Mouse (Mus musculus) urinary bladder, postnatal 25 days (tissue): ENCODE results near the gene 4933427D14Rik.

ENCODE experiments used
- DNase-seq: peaks from one replicate; pipeline ENCODE4 v3.0.0; 2022; ENCODE audit warnings: low spot score

The 4933427D14Rik gene

DNA sequence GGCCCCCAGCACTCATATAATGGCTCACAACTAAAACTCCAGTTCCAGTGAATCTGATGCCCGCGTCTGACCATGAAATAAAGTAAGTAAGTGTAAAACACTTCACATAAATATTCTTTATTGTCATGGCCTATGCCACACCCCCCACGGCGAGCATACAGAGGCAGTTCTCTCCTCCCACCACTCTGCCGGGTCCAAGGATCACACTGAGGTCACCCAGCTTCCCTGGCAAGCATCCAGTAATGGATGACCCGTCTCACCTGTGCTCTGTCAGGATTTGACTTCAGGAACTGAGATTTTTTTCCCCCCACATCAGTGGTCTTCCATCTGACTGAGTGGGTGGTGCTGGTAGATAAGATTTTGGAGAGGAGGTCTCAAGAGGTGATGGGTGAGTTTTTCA, 67.1 kb downstream of the 4933427D14Rik start:
- DNase-seq, result no peak

DNA sequence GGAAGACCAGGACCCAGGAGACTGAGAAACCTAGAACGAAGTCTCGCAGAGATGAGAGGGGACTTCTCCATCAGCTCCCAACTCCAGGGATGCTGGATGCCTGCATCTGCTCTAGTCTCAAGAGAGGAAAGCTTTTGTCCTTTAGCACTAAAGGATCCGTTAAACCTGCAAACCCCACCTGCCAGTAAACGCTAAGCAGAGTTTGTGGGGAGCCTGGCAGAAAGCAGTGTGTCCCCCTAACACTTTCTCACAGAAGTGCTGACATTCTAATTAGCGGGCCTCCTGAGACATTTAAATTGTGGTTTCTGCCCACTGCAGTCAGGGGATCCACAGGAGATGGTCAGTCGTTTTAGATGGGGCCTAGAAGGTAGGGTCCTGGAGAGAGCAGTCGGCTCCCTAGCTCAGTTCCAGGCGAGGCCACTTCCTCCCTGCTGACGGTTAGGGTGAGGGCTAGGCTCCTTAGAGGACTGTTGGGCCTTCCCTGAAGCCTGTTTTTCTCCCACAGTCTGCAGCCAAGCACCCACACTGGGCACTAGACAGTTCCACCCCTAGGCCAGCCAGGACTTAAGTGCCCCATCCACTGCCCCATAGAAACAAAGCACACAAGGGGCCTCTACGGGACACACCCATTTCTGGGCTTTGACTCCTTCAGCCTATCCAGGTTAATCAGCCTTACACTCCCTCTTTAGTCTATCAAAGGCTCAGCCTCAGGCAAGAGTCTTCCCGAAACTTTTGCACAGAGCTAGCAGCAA, 70.9 kb downstream of the 4933427D14Rik start:
- no peak for DNase-seq

DNA sequence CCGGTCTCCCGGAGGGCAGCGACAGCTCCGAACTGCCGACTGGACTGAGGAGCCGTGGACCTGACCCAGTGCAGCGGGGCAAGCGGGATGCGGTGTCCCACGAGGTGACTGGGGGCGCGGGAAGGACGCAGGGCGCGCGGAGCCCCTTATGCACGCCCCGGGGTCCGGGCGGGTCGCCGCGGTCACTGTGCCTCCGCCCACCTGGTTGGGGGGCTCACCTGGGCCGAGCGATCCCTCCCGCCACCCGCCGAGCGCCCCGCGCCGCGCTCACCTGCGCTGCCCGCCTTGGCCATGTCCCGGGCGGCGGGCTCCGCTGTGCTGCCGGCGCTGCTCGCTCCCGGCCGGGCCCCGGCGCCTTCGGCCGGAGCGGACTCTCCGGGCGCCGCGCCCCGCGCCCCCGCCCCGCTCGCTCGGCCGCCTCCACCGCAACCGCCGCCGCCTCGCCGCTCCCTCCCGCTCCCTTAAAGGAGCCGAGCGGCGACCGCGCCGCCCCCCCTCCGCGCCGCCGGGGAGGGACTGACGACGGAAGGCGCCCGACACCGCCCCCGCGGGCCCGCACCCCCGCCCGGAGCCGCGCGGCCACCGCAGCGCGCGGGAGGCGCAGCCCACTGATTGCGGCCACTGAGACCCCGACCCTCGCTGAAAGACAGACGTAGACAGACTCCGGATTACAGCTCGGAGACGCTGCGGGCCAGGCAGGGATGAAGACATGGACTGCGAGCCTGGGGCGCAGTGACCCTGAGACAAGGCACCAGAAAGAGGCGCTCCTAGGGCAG, 71.7 kb downstream of the 4933427D14Rik start, which contains the start of gene Pitpnm3:
Pitpnm3 (minus strand) TSS at position 396 of the 776 bp plus-strand sequence.
- peak; percentile 33 for DNase-seq

DNA sequence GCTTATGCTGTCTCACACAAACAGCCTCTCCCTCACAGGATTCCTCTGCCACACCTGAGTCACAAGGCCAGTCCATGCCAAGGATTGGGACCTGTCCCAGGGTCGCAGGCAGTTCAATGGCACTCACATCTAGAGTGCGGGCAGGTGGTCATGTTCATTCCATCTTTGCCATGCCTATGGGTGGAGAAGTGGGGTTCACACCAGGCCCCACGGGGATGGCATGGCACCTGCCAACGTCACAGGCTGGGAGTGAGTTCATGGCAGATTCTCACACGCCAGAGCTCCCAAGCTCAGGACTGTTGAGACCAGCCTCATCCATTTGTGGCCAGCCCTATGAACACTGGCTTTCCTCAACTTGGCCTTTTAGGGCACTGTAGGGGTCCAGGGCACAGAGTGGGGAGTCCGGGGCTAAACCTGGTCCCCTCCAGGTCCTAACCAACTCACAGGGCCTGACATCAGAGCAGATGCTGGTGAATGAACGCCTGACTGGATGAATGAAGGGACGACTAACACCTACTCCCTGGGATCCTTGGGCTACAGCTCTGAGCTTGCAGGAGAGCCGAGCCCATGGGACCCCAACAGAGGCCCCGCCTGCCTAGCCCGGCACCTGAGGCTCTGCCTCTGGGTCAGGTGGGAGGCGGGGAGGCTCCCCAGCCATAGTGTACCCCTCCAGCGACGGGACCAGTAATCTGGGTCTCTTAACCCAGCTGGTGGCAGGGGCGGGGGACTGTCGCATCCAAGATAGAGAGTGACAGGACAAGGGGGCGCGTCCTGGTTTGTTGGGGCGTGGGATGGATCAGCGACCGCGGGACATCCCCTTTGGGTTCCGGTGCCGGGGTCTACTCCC, 72.5 kb downstream of the 4933427D14Rik start:
- DNase-seq, result no peak

DNA sequence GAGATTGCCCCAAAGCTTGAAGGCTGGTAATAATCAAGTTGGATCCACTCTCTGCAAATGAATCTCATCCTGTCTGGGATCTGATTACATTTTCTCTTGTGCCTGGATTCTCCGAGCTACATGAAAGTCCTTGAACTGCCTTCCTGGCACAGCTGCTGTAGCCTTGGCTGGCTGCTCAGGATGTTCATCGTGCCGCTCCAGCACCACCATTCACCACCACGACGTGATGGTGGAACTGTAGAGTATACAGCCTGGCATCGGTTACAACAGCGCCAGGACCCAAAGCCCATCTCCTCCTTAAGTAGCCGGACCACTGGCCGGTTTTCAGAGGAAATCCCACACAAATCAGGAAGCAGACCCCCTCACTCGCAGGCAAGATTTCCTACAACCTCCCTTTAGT, 74.2 kb downstream of the 4933427D14Rik start:
- DNase-seq, result no peak

DNA sequence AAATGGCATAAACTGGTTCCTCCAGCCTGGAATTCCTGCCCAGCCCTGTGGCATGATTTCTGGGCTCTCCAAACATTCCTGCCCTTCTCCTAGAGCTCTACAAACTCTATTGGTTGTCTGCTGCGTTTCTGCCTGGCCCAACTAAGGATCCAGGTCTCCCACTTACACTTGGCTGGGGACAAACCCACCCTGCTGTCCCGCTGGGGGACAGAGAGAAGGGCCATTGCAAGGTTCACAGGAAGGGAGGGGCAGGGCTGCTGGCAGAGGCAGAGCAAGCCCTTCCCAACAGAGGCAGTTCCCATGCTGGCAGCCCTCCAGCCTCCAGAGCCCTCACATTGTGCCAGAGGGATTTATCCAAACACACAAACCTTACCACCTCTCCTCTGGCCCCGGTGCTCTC, 75.0 kb downstream of the 4933427D14Rik start:
- no peak for DNase-seq

DNA sequence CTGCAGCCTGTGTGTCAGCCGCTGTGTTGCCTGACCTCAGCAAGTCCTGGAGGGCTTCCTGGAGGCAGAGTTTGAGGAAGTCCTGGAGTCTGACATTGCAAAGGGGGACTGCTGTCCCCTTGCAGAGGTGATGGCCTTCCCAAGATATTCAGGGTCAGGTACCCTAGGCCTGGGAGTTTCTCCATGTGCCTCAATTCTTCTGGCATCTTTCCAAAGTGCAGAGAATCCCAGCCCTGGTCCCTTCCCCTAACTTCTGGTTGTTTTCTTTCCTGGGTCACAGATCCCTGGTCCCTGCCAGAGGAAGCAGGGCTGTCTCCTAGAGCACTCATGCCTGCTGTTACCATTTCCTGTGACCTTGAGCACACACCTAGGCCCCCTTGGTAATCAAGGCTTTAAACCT, 75.6 kb downstream of the 4933427D14Rik start:
- no peak for DNase-seq

DNA sequence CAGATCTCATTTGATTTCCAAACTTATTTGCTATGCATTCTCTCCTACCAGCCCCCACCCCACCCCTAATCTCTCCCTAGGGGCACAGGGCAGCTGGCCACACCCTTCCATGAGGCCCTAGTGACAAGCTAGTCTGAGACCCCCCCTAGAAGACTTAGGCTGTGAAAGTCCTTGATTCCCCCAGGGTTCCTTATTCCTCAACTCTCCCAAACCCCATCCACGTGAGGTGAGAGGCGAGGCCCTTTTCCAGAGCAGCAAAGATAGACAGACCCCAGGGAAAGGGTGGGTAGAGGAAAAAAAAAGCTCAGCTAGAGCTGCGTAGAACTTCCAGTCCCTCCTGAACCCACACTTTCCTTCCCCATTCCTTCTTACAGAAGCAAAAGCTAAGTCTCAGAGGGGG, 76.4 kb downstream of the 4933427D14Rik start:
- no peak for DNase-seq

DNA sequence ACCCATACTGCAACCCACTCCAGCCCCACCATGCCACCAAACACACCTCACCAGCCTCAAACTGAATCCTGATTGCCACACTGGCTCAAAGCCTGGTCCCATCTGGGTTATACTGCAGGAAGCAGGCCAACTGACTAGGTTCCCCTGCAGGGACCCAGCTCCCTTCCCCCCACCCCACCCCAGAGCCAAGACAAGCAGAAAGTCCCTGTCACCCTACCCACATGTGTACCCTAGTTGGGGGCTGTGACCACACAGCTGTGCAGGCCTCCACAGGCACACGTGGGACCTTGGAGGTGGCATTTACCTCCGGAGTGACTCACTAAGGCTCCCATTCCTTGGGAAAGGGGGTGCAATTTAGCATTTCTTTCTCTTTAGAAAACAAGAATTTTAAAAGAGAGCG, 76.8 kb downstream of the 4933427D14Rik start:
- DNase-seq, result no peak

DNA sequence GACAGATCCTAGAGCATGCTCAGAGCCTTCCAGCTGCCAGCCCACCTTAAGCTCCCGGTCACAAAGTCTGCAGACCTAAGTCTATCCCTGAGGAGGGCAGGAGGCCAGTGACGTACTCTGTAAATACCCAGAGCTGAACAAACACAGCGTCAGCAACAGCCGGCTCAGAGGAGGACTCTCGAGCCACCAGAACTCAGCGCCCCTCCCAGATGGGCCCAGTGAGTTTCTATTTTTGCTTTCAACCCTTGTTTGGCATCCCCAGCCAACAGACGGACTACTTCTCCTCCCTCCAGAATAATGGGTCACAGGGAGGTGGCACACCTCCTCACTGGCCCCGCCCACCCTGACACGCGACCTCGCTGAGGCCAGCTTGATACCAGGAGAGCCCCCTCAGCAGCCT, 77.2 kb downstream of the 4933427D14Rik start:
- no peak for DNase-seq

DNA sequence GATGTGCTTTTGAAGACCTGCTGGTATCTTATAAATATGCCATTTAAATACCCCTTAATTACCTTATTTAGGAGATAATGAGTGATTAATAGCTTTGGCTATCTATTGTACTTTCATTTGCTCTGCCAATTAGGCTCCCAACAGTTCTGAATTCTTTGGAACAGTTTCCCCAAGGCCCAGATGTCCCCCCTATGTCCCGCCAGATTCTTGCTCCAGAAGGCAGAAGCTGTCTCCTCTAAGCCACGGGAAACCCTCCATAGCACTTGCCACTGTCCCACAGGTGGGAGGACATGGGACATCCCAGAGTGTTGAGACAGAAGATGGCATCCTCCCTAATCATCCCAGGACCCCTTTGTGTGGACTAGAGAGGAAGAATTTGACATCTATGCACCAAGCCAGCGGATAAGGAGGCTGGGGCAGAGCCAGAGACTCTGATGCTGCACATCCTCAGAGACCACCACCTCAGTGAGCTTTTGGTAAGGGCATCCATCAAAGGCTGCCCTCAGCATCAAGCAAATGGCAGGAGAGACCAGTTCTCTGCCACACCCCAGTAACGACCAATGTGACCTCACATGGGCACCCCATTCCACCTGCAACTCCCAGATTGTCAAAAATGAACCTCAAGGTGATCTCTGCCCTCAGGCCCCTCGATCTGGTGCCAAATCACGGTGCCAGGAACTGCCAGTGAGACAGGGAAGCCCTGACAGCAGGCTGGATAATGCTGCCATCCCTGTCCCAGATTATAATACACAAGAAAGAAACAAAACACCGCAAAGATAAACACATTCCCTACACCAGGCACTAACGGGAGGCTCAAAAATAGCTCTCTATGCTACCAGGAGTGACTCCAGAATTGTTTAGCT, 78.0 kb downstream of the 4933427D14Rik start:
- no peak for DNase-seq

DNA sequence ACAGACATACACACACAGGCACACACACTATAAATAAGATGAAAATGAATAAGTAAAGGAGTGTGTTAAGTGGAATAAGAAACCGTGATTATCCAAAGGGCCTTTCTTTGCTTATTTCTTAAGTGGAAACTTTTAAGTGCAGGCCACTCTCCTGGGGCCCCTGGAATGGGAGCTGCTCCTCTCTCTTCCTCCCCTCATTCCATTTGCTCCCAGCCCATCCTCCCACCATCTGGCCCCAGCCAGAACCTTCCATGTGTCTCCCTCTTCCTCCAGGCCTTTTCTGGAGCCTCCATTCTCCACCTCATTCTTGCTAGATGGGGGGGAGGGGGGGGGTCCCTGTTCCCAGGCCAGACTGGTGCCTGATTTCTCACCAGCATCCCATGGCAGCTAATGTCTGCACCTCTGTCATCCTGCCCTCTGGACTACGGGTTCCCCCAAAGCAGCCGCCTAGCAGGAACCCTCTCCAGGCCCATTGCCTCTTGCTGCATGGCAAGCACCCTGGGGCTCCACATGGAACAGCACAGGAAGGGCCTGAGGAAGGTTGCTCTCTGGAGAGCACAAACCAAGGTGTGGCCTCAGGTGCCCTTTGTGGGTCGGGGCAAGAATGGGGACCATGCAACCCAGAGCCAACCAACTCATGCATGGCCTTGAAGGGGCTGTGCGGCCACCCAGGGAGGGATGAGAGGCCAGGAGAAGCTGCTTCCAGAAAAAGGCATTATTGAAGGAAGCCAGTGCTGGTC, 79.6 kb downstream of the 4933427D14Rik start:
- DNase-seq, result no peak

DNA sequence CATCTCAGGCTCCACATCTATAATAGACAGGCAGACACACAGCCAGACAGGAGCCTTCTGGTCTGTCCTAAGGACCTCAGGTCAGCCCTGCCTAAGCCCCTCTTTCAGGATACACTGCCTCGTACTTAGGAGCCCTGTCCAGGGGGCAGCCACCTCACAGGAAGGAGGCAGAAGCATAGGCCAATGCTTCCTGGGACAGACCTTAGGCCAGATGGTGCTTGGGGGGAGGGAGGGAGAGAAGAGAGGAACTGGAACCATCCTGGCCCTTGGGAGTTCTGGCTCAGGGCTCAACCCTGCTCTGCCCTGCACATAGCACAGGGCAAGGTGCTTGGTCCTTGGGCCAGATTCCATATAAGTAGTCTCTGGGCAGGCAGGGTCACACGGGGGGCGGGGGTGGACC, 81.5 kb downstream of the 4933427D14Rik start:
- DNase-seq, result no peak

DNA sequence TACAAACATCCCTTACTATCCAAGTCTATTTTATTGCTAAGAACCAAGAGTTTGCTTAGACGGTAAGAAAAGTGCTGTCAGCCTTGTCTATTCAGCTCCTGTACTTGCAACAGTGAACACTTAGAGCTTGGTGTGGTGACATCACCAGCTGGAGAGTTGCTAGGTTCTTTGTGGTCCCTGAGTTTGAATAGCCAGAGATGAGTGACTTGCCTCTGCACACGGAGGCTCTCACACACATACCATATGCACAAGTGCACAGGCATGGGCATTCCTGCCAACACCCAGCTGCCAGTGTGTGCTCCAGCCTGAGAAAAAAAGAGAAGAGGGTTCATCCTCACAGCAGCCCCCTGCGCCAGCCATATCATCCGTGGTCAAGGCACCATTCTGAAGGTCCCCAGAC, 83.7 kb downstream of the 4933427D14Rik start:
- no peak for DNase-seq

DNA sequence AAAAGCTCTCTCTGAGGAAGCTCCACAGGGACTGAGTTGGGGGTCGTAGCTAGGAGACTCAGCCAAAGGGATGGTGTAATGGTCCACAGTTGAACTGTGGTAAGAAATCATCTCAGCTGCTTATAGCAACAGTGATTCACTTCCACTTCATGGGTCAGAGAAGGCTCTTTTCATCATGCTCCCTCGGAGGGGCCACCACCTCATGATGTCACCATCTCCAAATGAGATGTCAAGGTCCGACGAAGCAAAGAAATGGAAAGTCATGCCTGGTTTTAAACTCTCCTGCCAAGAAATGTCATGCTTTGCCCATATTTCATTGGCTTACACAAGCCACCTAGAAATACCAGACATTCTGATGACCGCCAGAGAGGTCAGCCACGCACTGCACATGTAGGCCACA, 86.9 kb downstream of the 4933427D14Rik start:
- no peak for DNase-seq

DNA sequence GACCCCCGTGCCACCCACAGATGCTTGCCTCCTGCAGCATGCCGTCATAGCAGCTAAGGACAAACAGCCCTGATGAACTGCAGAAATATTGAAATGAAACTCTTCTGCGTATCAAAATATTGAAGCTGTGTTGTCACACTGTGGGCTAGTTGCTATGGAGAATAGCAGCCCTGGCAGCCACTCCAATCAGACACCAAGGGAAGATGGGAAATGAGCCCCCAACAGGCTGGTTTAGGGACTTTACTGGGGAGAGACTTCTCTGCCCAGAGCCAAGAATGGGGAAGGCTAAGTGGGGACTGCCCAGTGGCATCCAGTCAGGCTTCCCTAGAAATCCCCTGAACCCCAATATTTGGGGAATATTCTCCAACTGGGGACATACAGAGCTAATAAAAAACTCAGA, 88.6 kb downstream of the 4933427D14Rik start:
- DNase-seq, result no peak

DNA sequence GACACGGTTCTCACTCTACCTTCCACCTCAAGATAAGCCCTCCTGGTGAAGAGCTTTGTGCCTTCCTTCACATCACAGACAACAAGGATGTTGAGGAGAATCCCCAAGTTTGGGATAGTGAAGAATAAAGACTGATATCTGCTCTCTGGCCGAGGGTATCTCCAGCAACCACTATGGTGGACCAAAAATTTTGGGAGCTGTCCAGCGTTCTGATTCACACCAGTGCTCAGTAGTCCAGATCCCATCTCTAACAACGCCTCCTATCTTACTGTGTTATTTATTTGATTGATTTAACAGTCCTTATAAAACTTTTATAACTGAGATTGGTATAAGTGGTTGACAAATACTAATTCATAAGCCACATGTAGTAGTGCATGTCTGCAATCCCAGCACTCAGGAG, 94.0 kb downstream of the 4933427D14Rik start:
- no peak for DNase-seq

DNA sequence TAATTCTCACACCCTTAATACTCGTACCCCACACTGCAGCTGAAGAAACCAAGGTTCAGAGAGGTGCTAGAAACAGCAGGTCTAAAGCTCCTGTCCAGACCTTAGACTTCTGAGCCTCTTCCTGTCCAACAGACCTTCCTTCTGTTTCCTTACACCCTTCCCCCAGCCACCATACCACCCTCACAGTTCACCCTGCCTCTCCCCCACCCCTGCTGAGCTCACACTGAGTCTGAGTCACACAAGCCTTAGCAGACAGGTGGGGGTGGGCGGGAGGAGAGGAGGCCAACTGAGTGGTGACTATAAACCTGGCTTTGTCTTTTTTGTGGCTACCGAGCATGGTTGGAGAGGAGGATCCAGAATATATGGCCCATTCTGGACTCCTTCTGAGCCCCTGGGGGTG, 96.5 kb downstream of the 4933427D14Rik start:
- no peak for DNase-seq

DNA sequence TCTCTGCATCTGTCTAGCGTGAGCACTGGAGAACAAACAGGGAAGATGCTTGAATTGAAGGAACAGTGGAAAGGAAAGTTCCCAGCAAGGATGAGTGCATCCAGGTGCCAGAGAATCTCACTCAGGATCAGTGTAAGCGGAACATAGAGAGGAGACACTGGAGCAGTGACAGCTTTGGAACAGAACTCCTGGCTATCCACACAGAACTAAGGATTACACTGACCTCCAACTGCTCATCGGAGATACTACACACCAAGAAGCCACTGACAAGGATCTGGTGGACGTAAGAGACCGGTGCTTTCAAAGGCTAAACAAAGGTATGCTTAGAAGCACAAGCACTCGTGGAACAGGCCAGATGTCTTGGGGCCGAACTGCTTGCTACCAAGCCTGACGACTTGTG, 103.0 kb downstream of the 4933427D14Rik start:
- no peak for DNase-seq
